Mouse (Mus musculus) megakaryocyte, embryonic 14.5 days (primary cell): ENCODE data around the gene 2510009E07Rik. TPM values are rescaled to one million over a fixed set of nuclear protein-coding genes. Genes with fewer than 3 reads are reported as not detected.
"Not testable (repeated sequence)": the region's sequence is repeated elsewhere in the genome, so short reads cannot be mapped to it uniquely, and the experiment has no call there.

ENCODE experiments used
- H3K27me3 ChIP-seq: replicated peaks from 2 replicates; pipeline ENCODE3; 2012; ENCODE audit warnings: inconsistent platforms
- H3K36me3 ChIP-seq: replicated peaks from 2 replicates; pipeline ENCODE3; 2012; ENCODE audit warnings: low read length, inconsistent platforms, mixed read lengths
- H3K4me1 ChIP-seq: 2 replicates; pipeline ENCODE4 v1.6.1; 2012; ENCODE audit warnings: inconsistent platforms
- H3K4me3 ChIP-seq: replicated peaks from 2 replicates; pipeline ENCODE3; 2012; ENCODE audit warnings: moderate library complexity, mild to moderate bottlenecking, inconsistent platforms
- H3K9me3 ChIP-seq: 2 replicates; pipeline ENCODE4 v1.6.1; 2012; ENCODE audit warnings: inconsistent platforms
- FLI1 ChIP-seq: IDR thresholded peaks from 2 replicates; pipeline ENCODE4 v1.6.1; 2012; ENCODE audit warnings: low read length, inconsistent platforms, mixed read lengths
- GATA1 ChIP-seq: IDR thresholded peaks from 3 replicates; pipeline ENCODE4 v1.6.1; 2012; ENCODE audit warnings: mixed read lengths, low read length, inconsistent platforms, borderline replicate concordance
- polyA plus RNA-seq: library from polyadenylated mRNA; stranded (reverse); fragments of >175 nt; gene quantifications from 2 replicates; pipeline ENCODE4 v1.2.3, GENCODE M21; 2012; ENCODE audit warnings: low replicate concordance; ENCODE audit not compliant: insufficient read depth

2510009E07Rik gene
- polyA plus RNA-seq, 1 experiment, result 1.3 TPM

GRCm38 (mm10) chr16:21690216-21690755 lies 4.2 kb downstream of the 2510009E07Rik start:
- Histone ChIP-seq H3K36me3 (no peaks in the 10 kb centered on the region), H3K27me3 (peaks cover 46% of the 10 kb centered on the region), H3K9me3 (peaks cover 6% of the 10 kb centered on the region; the same call in 1 of the 2 replicates), H3K4me3 (no peak overlapping the region), H3K4me1 (peaks cover 45% of the 10 kb centered on the region)
- TF ChIP-seq GATA1 (no peak), FLI1 (no peak)

- no peaks in the 10 kb centered on the region for H3K36me3 ChIP-seq
- peaks cover 34% of the 10 kb centered on the region for H3K4me1 ChIP-seq
These were observed 5.3 kb downstream of the 2510009E07Rik start for GRCm38 (mm10) chr16:21689141-21689540.

GRCm38 (mm10) chr16:21687406-21687805 lies 7.1 kb downstream of the 2510009E07Rik start:
- no peak overlapping the region for H3K4me3 ChIP-seq
- H3K36me3 ChIP-seq, result no peaks in the 10 kb centered on the region
- peaks cover 23% of the 10 kb centered on the region for H3K4me1 ChIP-seq
- TF ChIP-seq FLI1, result no peak
- no peak for TF ChIP-seq GATA1
- H3K27me3 ChIP-seq, result peaks cover 18% of the 10 kb centered on the region
- no peaks in the 10 kb centered on the region; the same call in 1 of the 2 replicates for H3K9me3 ChIP-seq

More at GRCm38 (mm10) chr16:21689141-21689540, 5.3 kb downstream of the 2510009E07Rik start:
- no peak overlapping the region for H3K4me3 ChIP-seq
- TF ChIP-seq FLI1 (no peak), GATA1 (no peak)
- peaks cover 34% of the 10 kb centered on the region for H3K27me3 ChIP-seq
- peaks cover 4% of the 10 kb centered on the region; the same call in 1 of the 2 replicates for H3K9me3 ChIP-seq

GRCm38 (mm10) chr16:21676791-21677190 lies 17.7 kb downstream of the 2510009E07Rik start:
- TF ChIP-seq GATA1, result no peak
- no peak for TF ChIP-seq FLI1
- H3K4me3 ChIP-seq, result no peak overlapping the region
- no peaks in the 10 kb centered on the region for H3K9me3 ChIP-seq
- peaks cover 4% of the 10 kb centered on the region for H3K27me3 ChIP-seq
- H3K4me1 ChIP-seq, result peaks cover 5% of the 10 kb centered on the region
- H3K36me3 ChIP-seq, result peaks cover 3% of the 10 kb centered on the region

GRCm38 (mm10) chr16:21673651-21674050 lies 20.8 kb downstream of the 2510009E07Rik start:
- not testable (repeated sequence) for H3K9me3 ChIP-seq, H3K27me3 ChIP-seq, H3K36me3 ChIP-seq, H3K4me1 ChIP-seq, H3K4me3 ChIP-seq

- H3K9me3 ChIP-seq, H3K27me3 ChIP-seq, H3K4me1 ChIP-seq, H3K4me3 ChIP-seq, H3K36me3 ChIP-seq: not testable (repeated sequence)
These were observed 21.4 kb downstream of the 2510009E07Rik start for GRCm38 (mm10) chr16:21673046-21673445.

GRCm38 (mm10) chr16:21671878-21672277 lies 22.6 kb downstream of the 2510009E07Rik start:
- peaks cover 7% of the 10 kb centered on the region for H3K27me3 ChIP-seq
- TF ChIP-seq GATA1 (no peak), FLI1 (no peak)
- no peaks in the 10 kb centered on the region for H3K36me3 ChIP-seq
- no peaks in the 10 kb centered on the region for H3K4me1 ChIP-seq
- H3K4me3 ChIP-seq, result no peak overlapping the region
- peaks cover 9% of the 10 kb centered on the region for H3K9me3 ChIP-seq

GRCm38 (mm10) chr16:21665423-21665986 lies 29.0 kb downstream of the 2510009E07Rik start:
- Histone ChIP-seq H3K36me3 (no peaks in the 10 kb centered on the region), H3K4me1 (peaks cover 5% of the 10 kb centered on the region; the same call in 1 of the 2 replicates), H3K27me3 (peaks cover 5% of the 10 kb centered on the region), H3K9me3 (peaks cover 17% of the 10 kb centered on the region), H3K4me3 (no peak overlapping the region)
- TF ChIP-seq FLI1 (no peak), GATA1 (no peak)

- peaks cover 12% of the 10 kb centered on the region; the same call in 1 of the 2 replicates for H3K4me1 ChIP-seq
- peaks cover 17% of the 10 kb centered on the region for H3K9me3 ChIP-seq
- TF ChIP-seq GATA1, result no peak
- no peak for TF ChIP-seq FLI1
- no peak overlapping the region for H3K4me3 ChIP-seq
- no peaks in the 10 kb centered on the region for H3K36me3 ChIP-seq
- H3K27me3 ChIP-seq, result peaks cover 5% of the 10 kb centered on the region
These were observed 29.7 kb downstream of the 2510009E07Rik start for GRCm38 (mm10) chr16:21664633-21665363.

- no peak for TF ChIP-seq FLI1
- no peak for TF ChIP-seq GATA1
- Histone ChIP-seq H3K4me1 (peaks cover 25% of the 10 kb centered on the region), H3K9me3 (peaks cover 10% of the 10 kb centered on the region; the same call in 1 of the 2 replicates), H3K4me3 (no peak overlapping the region), H3K27me3 (peaks cover 2% of the 10 kb centered on the region), H3K36me3 (peaks cover 16% of the 10 kb centered on the region)
These were observed 38.5 kb downstream of the 2510009E07Rik start for GRCm38 (mm10) chr16:21655961-21656360.
